Mouse (Mus musculus) naive thymus-derived CD4-positive, alpha-beta T cell, adult 2 months (primary cell): ENCODE measurements around the gene Olfr1089.

ENCODE experiments used
- DNase-seq: peaks from one replicate; pipeline ENCODE4 v3.0.0-alpha.2; 2011; ENCODE audit warnings: low read depth

The Olfr1089 gene

DNA sequence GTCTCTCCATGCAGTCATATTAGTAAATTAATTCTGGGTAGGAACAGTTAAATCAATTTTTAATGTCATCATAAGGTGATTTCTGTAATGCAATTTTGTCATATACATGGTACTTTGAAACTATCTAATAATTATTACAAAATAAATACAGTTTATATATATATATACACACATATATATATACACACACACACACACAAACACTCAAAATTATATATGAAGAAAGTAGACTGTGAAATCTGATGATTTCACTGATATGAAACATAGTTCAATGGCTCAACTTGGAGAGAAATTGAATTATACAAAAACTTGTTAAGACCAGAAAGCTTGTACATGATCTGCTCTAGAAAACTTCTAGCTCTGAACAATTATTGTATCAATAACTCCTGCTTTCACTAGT lies at the start of gene Olfr1089:
Gene Olfr1089 (minus strand): TSS at position 101 of the 400 bp plus-strand sequence.
- DNase-seq: no peak

DNA sequence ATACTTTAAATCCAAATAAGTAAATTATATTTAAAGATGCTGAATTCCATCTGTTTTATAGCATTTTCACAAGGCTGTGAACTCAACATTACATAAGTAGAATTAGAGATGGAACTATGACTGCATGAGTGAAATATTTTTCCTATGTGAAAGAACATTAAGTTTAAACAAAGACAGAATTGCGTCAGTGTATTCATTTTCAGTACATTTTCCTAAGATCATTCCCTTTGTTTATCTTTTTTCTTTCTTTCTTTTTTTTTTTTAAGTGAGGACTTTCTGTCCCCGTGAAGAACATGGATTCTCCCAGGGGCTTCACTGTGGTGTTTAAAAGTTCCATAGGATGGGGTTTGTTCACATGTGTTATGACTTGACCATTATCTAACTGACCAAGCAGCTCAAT lies 48.7 kb upstream of the Olfr1089 start, which contains the start of gene Olfr1093:
Gene Olfr1093 (plus strand): TSS at position 301 of the 400 bp plus-strand sequence.
- DNase-seq: no peak

DNA sequence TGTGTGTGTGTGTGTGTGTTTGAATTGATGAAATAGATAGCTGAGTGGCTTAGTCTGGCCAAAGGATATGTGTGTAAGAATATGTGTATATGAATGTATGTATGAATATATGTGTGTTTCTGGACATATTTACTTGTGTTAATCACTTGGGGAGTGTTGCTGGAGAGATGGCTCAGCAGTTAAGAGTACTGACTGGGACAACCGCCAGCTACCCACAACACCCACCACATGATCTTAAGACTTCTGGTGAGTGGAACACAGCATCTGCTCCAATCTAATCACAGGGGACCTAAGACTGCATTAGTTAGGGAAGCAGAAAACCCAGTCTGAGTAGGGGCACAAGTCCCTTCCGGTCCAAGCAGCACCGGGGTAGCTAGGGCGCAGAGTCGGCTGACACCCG lies 27.5 kb upstream of the Olfr1089 start:
- no peak for DNase-seq

DNA sequence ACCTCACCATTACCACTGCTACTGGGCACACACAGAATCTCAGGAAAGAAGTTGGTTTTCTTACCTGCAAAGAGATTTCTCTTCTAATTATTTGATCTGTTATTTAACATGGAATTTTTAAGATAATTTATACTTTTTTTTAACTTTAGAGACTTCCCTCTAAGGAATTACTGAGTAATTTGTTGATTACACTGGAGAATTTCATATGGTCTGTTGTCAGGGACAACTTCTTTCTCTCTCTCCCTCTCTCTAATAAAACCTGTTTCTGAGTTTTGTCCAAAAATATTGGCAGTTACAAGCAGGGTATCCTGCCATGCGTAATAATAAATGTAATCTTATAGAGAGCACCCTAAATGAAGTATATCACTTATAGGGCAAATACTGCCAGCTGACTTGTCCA lies 25.4 kb upstream of the Olfr1089 start, which contains the start of gene Olfr1090:
Gene Olfr1090 (minus strand): TSS at position 101 of the 400 bp plus-strand sequence.
- no peak for DNase-seq

DNA sequence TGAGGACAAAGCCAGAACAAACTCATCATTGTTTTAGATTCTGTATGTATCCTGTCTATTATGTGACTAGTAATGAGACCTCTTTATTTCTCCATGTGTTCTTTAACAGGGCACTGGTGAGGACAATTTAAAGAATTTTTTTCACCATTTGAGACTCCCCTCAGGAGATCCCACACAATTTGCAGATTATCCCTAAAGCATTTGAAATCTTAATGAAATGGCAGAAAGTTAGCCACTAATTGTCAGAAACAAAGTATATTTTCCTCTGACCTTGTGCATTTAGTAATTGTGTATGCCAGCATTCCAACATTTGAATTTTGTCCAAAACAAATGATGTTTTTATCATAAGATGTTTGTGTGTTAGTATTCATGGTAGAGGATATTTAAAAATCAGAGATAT lies 35.2 kb downstream of the Olfr1089 start, which contains the start of gene Olfr1087:
Gene Olfr1087 (minus strand): TSS at position 101 of the 400 bp plus-strand sequence.
- DNase-seq: no peak
